Mouse (Mus musculus): Measurements from ENCODE around the gene Klk1b4. TPM values are rescaled to one million over a fixed set of nuclear protein-coding genes. Genes with fewer than 3 reads are reported as not detected.

Gene Klk1b4
- polyA plus RNA-seq (2017; shearing (Covaris generic)), result not detected

DNA sequence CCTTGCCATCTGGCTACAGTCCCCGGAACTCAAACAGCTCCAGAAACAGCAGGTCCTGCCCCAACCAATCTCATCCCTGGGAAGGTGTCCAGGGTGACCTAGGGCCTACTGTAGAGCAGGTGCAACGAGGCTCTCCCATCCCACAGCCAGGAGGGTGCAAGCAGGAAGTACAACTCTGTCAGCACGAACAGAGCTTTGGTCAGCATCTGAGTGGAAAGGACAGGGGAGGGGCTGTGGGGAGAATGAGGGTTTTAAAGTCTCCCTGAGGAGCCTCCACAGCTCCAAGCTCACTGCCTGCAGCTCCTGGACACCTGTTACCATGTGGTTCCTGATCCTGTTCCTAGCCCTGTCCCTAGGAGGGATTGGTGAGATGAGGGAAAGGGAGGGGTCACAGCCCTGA is at the start of gene Klk1b4:
TSS of gene Klk1b4 (plus strand) at position 301 of the 400 bp plus-strand sequence.

DNA sequence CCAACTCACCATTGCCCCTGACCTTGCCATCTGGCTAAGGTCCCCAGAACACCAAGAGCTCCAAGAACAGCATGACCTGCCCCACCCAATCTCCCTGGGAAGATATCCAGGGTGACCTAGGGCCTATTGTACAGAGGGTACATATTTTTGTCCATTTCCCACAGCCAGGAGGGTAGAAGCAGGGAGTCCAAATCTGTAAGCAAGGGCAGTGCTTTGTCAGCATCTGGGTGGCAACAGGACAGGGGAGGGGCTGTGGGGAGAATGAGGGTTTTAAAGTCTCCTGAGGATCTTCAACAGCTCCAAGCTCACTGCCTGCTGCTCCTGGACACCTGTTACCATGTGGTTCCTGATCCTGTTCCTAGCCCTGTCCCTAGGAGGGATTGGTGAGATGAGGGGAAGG is 19.3 kb upstream of the Klk1b4 start, which contains the start of gene Klk1b24:
TSS of gene Klk1b24 (plus strand) at position 301 of the 400 bp plus-strand sequence.

DNA sequence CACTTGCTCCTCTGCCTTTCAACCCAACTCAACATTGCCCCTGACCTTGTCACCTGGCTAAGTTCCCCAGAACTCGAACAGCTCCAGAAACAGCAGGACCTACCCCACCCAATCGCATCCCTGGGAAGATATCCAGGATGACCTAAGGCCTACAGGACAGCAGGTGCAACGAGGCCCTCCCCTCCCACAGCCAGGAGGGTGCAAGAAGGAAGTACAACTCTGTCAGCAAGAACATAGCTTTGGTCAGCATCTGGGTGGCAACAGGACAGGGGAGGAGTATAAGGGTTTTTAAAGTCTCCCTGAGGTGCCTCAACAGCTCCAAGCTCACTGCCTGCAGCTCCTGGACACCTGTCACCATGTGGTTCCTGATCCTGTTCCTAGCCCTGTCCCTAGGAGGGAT is 9.3 kb upstream of the Klk1b4 start, which contains the start of gene Klk1b3:
TSS of gene Klk1b3 (plus strand) at position 301 of the 400 bp plus-strand sequence.

DNA sequence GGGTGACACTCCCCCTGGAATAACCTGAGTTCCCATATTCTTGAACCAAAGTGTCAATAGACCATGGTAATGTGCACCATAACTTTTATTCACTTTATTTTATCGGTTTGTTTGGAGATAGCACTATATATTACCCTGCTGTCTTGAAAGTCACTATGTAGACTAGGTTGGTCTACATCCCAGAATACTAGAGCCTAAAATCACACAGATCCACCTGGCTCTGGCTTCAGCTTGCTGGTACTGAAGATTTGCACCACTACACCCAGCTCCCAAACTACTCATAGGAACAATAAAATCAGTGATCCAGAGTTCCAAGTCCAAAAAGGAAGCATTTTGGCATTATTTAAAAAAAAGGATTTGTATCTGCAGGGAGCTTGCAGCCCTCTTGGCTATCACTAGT is 8.4 kb downstream of the Klk1b4 start, which contains the start of gene Klk1b5:
TSS of gene Klk1b5 (plus strand) at position 301 of the 400 bp plus-strand sequence.

DNA sequence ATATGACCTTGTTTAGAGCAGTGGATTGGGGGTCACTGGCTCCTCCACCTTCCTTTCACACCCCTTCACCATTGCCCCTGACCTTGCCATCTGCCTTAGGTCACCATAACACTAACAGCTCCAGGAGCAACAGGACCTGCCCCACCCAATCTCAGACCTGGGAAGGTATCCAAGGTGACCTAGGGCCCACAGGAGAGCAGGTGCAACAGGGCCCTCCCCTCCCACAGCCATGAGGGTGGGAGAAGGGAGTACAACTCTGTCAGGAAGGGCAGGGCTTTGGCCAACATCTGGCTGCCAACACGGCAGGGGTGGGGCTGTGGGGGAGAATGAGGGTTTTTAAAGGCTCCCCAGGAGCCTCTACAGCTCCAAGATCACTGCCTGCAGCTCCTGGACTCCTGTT is 17.8 kb downstream of the Klk1b4 start, which contains the start of gene Klk1:
TSS of gene Klk1 (plus strand) at position 285 of the 400 bp plus-strand sequence.

DNA sequence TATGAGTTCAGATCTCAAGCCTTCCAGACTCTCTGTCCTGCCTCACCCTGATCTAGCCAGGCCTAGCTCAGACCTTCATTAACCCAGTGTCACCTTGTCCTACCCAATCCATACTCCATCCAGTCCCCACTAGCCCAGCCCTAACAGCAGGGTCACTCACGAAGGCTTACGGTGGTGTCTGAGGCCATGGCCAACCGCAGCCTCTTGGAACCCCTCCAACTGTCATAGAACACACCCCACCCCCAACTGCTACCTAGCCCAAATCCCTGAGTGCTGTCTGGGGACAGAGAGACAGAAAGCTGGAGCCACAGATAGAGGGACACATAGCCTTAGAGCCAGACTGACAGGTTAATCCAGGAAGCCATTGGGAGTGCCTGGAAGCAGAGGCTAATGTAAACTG is 28.7 kb downstream of the Klk1b4 start, which contains the start of gene Gm36864:
TSS of gene Gm36864 (plus strand) at position 269 of the 400 bp plus-strand sequence.

DNA sequence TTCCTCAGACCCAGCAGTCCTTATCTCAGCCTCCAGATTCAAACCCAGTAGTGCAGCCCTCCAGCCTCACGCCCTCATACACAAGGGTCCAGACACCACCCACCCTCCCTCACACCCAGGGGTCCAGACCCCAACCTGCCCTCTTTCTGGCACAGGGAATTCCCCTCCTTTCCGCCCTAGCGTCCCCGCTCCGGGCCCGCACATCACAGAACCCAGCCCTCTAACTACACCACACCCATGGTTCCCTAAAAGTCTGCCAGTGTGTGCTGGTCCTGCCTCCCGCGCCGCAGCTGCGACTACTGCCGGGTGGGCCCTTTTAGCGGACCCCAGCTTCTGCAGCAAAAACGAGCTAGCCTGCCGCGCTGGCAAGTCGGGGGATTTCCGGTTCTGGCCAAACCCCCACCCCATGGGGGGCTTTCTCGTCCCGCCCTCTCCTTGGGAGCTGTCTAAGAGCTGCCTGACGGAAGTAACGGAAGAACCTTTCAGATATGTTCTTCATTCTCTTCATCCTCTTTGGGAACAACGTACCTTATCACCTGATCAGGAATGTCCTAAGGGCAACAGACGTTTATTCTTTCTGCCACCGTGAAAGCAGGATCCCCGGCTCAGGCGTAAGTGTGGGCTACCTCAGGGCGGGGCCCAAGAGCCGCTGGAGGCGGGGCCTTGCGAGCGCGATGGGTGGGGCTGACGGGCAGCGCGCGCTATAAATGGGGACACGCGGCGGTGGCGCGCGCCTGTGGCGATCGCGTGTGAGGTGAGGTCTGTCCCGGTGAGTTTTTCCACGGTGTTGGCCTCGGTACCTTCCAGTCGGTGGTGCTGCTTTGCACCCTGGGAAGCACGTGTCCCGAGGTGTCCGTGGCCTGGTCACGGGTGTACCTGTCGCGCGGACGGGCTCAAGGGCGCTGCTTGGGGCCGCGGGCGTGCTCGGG is 39.1 kb downstream of the Klk1b4 start, which contains the start of the genes 1700028J19Rik and 2410002F23Rik:
TSS of gene 1700028J19Rik (minus strand) at position 641 of the 929 bp plus-strand sequence.
TSS of gene 2410002F23Rik (plus strand) at position 668 of the 929 bp plus-strand sequence.

DNA sequence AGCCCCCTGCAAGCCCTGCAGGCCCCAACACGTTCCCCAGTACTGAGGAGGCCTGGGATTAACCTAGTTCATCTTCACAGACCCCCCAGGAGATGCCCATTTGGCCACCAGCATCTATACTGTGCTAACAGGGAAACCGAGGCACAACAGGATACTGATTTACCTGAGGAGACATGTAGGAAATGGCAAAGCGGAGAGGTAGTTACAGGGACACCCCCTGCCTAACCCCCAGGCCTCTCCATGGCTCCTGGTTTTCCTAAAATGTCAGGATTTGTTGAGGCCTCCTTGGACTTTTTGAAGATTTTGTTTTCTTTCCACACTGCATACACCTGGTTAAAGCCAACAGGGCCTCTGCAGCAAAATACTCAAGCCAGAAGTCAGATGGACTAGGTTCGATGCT is 50.0 kb downstream of the Klk1b4 start, which contains the start of gene Acp4:
TSS of gene Acp4 (minus strand) at position 101 of the 400 bp plus-strand sequence.

DNA sequence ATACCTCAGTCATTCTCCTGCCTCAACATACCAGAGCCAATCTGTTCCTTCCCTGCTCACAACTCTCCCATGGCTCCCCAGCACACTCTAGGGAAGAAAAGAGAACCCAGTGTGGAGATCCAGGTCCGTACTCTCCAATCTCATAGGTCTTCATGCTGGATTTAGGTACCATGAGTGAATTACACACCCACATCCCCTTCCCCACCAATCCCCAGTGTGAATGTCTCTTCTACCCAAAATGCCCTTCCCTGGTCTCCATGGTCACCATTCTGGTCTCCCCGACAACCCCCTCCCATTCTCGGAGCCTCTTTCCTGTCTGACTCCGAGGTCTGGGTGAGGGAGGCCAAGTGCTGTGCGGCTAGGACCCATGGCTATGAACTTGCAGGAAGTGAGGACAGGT is 53.9 kb downstream of the Klk1b4 start, which contains the start of gene Gm15517:
TSS of gene Gm15517 (plus strand) at position 301 of the 400 bp plus-strand sequence.

Other genes with a start within 250 kb of the Klk1b4 start
- gene Klk1b1, start 240.7 kb upstream of the Klk1b4 start, polyA plus RNA-seq (2017; shearing (Covaris generic)), result not detected
- gene Klk1b9, start 231.4 kb upstream of the Klk1b4 start, polyA plus RNA-seq (2017; shearing (Covaris generic)), result 0.73 TPM
- not detected for gene Klk1b11, start 211.6 kb upstream of the Klk1b4 start, polyA plus RNA-seq (2017; shearing (Covaris generic))
- not detected for gene Klk1b26, start 195.3 kb upstream of the Klk1b4 start, polyA plus RNA-seq (2017; shearing (Covaris generic))
- gene Klk1b27, start 155.1 kb upstream of the Klk1b4 start, polyA plus RNA-seq (2017; shearing (Covaris generic)), result 4.1 TPM
- gene Klk1b21, start 105.1 kb upstream of the Klk1b4 start, polyA plus RNA-seq (2017; shearing (Covaris generic)), result not detected
- gene Klk1b22, start 94.8 kb upstream of the Klk1b4 start, polyA plus RNA-seq (2017; shearing (Covaris generic)), result not detected
- not detected for gene Klk1b16, start 70.7 kb upstream of the Klk1b4 start, polyA plus RNA-seq (2017; shearing (Covaris generic))
- gene Klk1b24, start 19.2 kb upstream of the Klk1b4 start, polyA plus RNA-seq (2017; shearing (Covaris generic)), result not detected
- gene Klk1b3, start 9.2 kb upstream of the Klk1b4 start, polyA plus RNA-seq (2017; shearing (Covaris generic)), result not detected
- not detected for gene Klk1b5, start 8.5 kb downstream of the Klk1b4 start, polyA plus RNA-seq (2017; shearing (Covaris generic))
- gene Klk1, start 17.9 kb downstream of the Klk1b4 start, polyA plus RNA-seq (2017; shearing (Covaris generic)), result not detected
- not detected for gene Gm36864, start 28.7 kb downstream of the Klk1b4 start, polyA plus RNA-seq (2017; shearing (Covaris generic))
- gene 1700028J19Rik, start 39.3 kb downstream of the Klk1b4 start, polyA plus RNA-seq (2017; shearing (Covaris generic)), result 1.4 TPM
- 201 TPM for gene 2410002F23Rik, start 39.3 kb downstream of the Klk1b4 start, polyA plus RNA-seq (2017; shearing (Covaris generic))
- gene Acp4, start 49.9 kb downstream of the Klk1b4 start, polyA plus RNA-seq (2017; shearing (Covaris generic)), result 0.27 TPM
- not detected for gene Gm15517, start 54.0 kb downstream of the Klk1b4 start, polyA plus RNA-seq (2017; shearing (Covaris generic))
- gene Clec11a, start 99.5 kb downstream of the Klk1b4 start, polyA plus RNA-seq (2017; shearing (Covaris generic)), result 0.45 TPM
- gene Shank1, start 102.8 kb downstream of the Klk1b4 start, polyA plus RNA-seq (2017; shearing (Covaris generic)), result 0.26 TPM
- 0.43 TPM for gene Syt3, start 176.7 kb downstream of the Klk1b4 start, polyA plus RNA-seq (2017; shearing (Covaris generic))
- 1.3 TPM for gene 1700008O03Rik, start 178.4 kb downstream of the Klk1b4 start, polyA plus RNA-seq (2017; shearing (Covaris generic))
- gene Lrrc4b, start 221.6 kb downstream of the Klk1b4 start, polyA plus RNA-seq (2017; shearing (Covaris generic)), result not detected